Mouse (Mus musculus) kidney, postnatal 0 days (tissue): Measurements from ENCODE around the gene Dgcr2. TPM values are rescaled to one million over a fixed set of nuclear protein-coding genes. Genes with fewer than 3 reads are reported as not detected.

Experiments used
- ATAC-seq: fragments of 200-750 bp; cut with Nextera tagmentation; replicated peaks from 2 replicates; pipeline ENCODE4 v1.8.0; 2017; ENCODE audit warnings: low read depth, moderate number of reproducible peaks, moderate TSS enrichment, moderate library complexity; ENCODE audit not compliant: low FRiP score
- DNase-seq: peaks from one replicate; pipeline ENCODE4 v3.0.0-alpha.2; 2016; ENCODE audit warnings: low spot score
- H3K27ac ChIP-seq: fragments of 300-500 bp; sonication (generic); 2 replicates; pipeline ENCODE4 v1.5.1; 2014; ENCODE audit warnings: mild to moderate bottlenecking
- H3K27me3 ChIP-seq: fragments of 300-500 bp; sonication (generic); 2 replicates; pipeline ENCODE4 v1.6.1; 2014; ENCODE audit warnings: low read length, mixed read lengths; ENCODE audit not compliant: insufficient read depth
- H3K36me3 ChIP-seq: fragments of 300-500 bp; sonication (generic); 2 replicates; pipeline ENCODE4 v1.6.1; 2014; ENCODE audit warnings: low read length, mixed read lengths; ENCODE audit not compliant: insufficient read depth
- H3K4me1 ChIP-seq: fragments of 300-500 bp; sonication (generic); replicated peaks from 2 replicates; pipeline ENCODE4 v1.6.1; 2014; ENCODE audit warnings: antibody characterized with exemption, low read length, mixed read lengths; ENCODE audit not compliant: insufficient read depth
- H3K4me2 ChIP-seq: fragments of 300-500 bp; sonication (generic); 2 replicates; pipeline ENCODE4 v1.6.1; 2014; ENCODE audit warnings: mild to moderate bottlenecking, low read length, moderate library complexity, mixed read lengths
- H3K4me3 ChIP-seq: fragments of 300-500 bp; sonication (generic); replicated peaks from 2 replicates; pipeline ENCODE4 v1.5.1; 2014; ENCODE audit warnings: low read depth, low read length
- H3K9ac ChIP-seq: fragments of 300-500 bp; sonication (generic); 2 replicates; pipeline ENCODE4 v1.6.1; 2014; ENCODE audit warnings: low read depth, low read length
- H3K9me3 ChIP-seq: fragments of 300-500 bp; sonication (generic); replicated peaks from 2 replicates; pipeline ENCODE4 v1.6.1; 2016; ENCODE audit warnings: low read length, inconsistent platforms, mixed read lengths
- CTCF ChIP-seq: IDR thresholded peaks from 2 replicates; pipeline ENCODE4 v1.5.1; 2016; ENCODE audit warnings: antibody characterized with exemption, low read depth, mild to moderate bottlenecking, moderate library complexity
- WGBS: fragments of 180-500 bp; shearing (Covaris S2); extraction: QIAGEN DNeasy Blood & Tissue Kit; methylation state at CpG from one replicate; pipeline ENCODE4 v1.1.7; 2014; 5-methylcytosine and 5-hydroxymethylcytosine counted together
- polyA plus RNA-seq: library from polyadenylated mRNA; unstranded; fragments of >200 nt; fragmentation: Nextera tagmentation; extraction: Ambion mirVana; gene quantifications from 2 replicates; pipeline ENCODE4 v1.2.1, GENCODE M21; 2015

Dgcr2 gene
- polyA plus RNA-seq, 1 experiment from 2014 or later, result 57.8 TPM

GRCm38 (mm10) chr16:17804449-17804912, 93.9 kb downstream of the Dgcr2 start:
- Histone ChIP-seq H3K4me3 (peak overlapping the region; percentile 21), H3K36me3 (no peaks in the 10 kb centered on the region), H3K4me1 (peaks cover 45% of the 10 kb centered on the region), H3K27me3 (peaks cover 32% of the 10 kb centered on the region), H3K4me2 (peak overlapping the region; percentile 55), H3K27ac (no peak overlapping the region), H3K9me3 (no peaks in the 10 kb centered on the region), H3K9ac (peak overlapping the region; percentile 19; the same call in 1 of the 2 replicates)
- ATAC-seq (no peak), DNase-seq (peak; percentile 55)
- no peak for TF ChIP-seq CTCF
- 13% methylated on average over 33 of the region's 33 CpGs for WGBS

- Histone ChIP-seq H3K4me3 (peak overlapping the region; percentile 25; the same call in 1 of the 2 replicates), H3K4me2 (peak overlapping the region; percentile 55), H3K27me3 (peaks cover 38% of the 10 kb centered on the region), H3K4me1 (peaks cover 45% of the 10 kb centered on the region), H3K9me3 (no peaks in the 10 kb centered on the region), H3K36me3 (no peaks in the 10 kb centered on the region), H3K9ac (no peak overlapping the region), H3K27ac (no peak overlapping the region)
- DNase-seq (no peak), ATAC-seq (no peak)
- 33% methylated on average over 33 of the region's 33 CpGs for WGBS
- no peak for TF ChIP-seq CTCF
Observed at GRCm38 (mm10) chr16:17803675-17804448, 94.5 kb downstream of the Dgcr2 start.

DNA sequence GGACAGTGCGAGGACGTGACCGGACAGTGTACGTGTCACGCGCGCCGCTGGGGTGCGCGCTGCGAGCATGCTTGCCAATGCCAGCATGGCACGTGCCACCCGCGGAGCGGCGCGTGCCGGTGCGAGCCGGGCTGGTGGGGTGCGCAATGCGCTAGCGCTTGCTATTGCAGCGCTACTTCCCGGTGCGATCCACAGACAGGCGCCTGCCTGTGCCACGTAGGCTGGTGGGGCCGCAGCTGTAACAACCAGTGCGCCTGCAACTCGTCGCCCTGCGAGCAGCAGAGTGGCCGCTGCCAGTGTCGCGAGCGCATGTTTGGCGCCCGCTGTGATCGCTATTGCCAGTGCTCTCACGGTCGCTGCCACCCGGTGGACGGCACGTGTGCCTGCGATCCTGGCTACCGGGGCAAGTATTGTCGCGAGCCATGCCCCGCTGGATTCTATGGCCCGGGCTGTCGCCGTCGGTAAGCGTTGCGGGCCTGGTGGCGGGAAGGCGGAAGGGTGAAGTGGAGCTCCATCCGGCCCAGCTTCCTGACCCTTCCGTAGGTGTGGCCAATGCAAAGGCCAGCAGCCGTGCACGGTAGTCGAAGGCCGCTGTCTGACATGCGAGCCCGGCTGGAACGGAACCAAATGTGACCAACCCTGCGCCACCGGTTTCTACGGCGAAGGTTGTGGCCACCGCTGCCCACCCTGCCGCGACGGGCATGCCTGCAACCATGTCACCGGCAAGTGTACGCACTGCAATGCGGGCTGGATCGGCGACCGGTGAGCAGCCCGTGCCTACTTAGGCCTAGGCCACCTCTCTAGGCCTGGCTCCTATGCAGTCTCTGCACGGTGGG, 95.3 kb downstream of the Dgcr2 start:
- Histone ChIP-seq H3K36me3 (no peaks in the 10 kb centered on the region), H3K9me3 (no peaks in the 10 kb centered on the region), H3K27me3 (peaks cover 39% of the 10 kb centered on the region), H3K4me2 (peak overlapping the region; percentile 50), H3K9ac (no peak overlapping the region), H3K4me1 (peaks cover 44% of the 10 kb centered on the region), H3K4me3 (peak overlapping the region; percentile 25), H3K27ac (no peak overlapping the region)
- 19% methylated on average over 82 of the region's 83 CpGs for WGBS
- ATAC-seq (no peak), DNase-seq (no peak)
- TF ChIP-seq CTCF, result 0 out of 2 replicates have a peak, but pooled peaks have one; percentile 11

DNA sequence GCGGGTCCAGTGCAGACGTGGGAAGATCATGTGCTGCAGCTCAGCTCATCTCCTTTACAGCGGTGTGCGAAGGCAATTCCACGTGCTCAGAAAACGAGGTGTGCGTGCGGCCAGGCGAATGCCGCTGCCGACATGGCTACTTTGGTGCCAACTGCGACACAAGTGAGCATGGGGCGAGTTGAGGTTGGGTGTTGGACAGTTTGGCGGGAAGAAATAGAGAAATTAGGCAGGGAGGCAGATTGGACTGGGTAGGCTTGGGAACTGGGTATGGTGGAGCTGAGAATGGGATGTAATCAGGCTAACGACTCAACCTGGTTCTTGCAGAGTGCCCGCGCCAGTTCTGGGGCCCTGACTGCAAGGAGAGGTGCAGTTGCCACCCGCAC, 95.9 kb downstream of the Dgcr2 start:
- peak overlapping the region; percentile 25 for H3K4me3 ChIP-seq
- peak overlapping the region; percentile 50 for H3K4me2 ChIP-seq
- ATAC-seq (no peak), DNase-seq (no peak)
- 22% methylated on average over 18 of the region's 18 CpGs for WGBS
- H3K9me3 ChIP-seq, result no peaks in the 10 kb centered on the region
- peaks cover 39% of the 10 kb centered on the region for H3K4me1 ChIP-seq
- no peak overlapping the region for H3K9ac ChIP-seq
- H3K27ac ChIP-seq, result no peak overlapping the region
- peaks cover 39% of the 10 kb centered on the region for H3K27me3 ChIP-seq
- TF ChIP-seq CTCF, result no peak
- H3K36me3 ChIP-seq, result no peaks in the 10 kb centered on the region

DNA sequence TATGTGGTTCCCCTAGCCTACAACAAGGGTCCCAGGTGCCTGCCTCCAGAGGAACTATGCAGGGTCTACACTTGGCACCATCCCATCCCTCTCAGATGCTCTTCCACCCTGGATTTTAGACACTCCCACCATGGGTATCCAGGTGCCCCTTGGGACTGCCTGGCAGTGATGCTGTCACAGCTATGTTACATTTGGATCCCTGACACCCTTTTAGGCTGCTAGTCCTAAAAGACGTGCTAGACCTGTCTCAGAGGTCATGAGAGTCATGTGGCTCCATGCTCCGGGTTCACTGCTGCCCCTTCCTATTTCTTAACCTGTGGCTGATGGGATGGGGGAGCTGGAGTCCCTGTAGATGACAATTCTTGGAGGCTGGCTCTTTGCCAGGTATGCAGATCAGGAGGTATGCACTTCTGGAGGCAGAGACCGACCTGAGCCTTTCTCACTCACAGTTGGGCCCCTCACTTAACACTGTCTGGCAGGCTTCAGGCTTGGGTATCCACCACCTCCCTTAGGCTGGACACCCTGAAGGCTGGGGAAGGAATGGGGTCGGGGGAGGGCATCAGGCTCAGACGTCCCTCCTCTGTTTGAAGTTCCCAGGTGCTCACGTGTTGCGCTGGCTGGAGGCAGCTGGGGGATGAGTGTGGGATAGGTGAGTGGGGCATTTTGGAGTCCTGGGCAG, 96.4 kb downstream of the Dgcr2 start:
- Histone ChIP-seq H3K27ac (no peak overlapping the region), H3K9me3 (no peaks in the 10 kb centered on the region), H3K4me1 (peaks cover 38% of the 10 kb centered on the region), H3K9ac (no peak overlapping the region), H3K27me3 (peaks cover 39% of the 10 kb centered on the region), H3K4me3 (no peak overlapping the region), H3K4me2 (no peak overlapping the region), H3K36me3 (no peaks in the 10 kb centered on the region)
- WGBS, result 22% methylated on average over 7 of the region's 7 CpGs
- ATAC-seq (no peak), DNase-seq (no peak)
- TF ChIP-seq CTCF, result no peak

GRCm38 (mm10) chr16:17799584-17799983, 98.8 kb downstream of the Dgcr2 start:
- ATAC-seq (no peak), DNase-seq (no peak)
- no peak overlapping the region for H3K27ac ChIP-seq
- H3K36me3 ChIP-seq, result no peaks in the 10 kb centered on the region
- H3K9ac ChIP-seq, result no peak overlapping the region
- peaks cover 32% of the 10 kb centered on the region; the same call in 1 of the 2 replicates for H3K27me3 ChIP-seq
- peaks cover 34% of the 10 kb centered on the region for H3K4me1 ChIP-seq
- H3K9me3 ChIP-seq, result no peaks in the 10 kb centered on the region
- H3K4me2 ChIP-seq, result peak overlapping the region; percentile 79; the same call in 1 of the 2 replicates
- no peak overlapping the region for H3K4me3 ChIP-seq
- TF ChIP-seq CTCF, result no peak
